Mouse (Mus musculus): ENCODE results near the gene Olfr727. TPM values are rescaled to one million over a fixed set of nuclear protein-coding genes. Genes with fewer than 3 reads are reported as not detected.

The Olfr727 gene
- not detected for polyA plus RNA-seq (2015; fragmentation: Illumina TruSeq; extraction: RNeasy Lipid Tissue Mini Kit (QIAGEN cat#74804); ENCODE audit: insufficient read depth, low read depth, low replicate concordance)

DNA sequence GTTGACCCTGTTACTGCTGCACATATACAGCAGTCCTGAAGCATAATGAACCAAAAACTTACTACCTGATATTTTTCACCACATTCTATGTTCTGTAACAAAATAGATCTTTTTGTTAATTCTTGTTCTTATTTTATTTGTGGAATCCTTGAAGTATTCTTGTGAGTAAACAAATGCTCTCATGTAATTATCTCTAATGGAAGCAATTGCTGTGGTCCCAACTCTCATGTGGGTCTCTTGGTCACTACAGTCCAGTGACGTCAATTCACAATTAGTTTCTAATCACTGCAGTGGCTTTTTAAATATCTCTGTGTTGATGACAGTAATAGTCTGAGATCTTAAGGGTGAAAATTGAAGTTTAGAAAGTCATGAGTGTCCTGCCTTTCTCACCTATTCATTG is at the start of gene Olfr727:
Olfr727 (plus strand) TSS at position 301 of the 400 bp plus-strand sequence.

DNA sequence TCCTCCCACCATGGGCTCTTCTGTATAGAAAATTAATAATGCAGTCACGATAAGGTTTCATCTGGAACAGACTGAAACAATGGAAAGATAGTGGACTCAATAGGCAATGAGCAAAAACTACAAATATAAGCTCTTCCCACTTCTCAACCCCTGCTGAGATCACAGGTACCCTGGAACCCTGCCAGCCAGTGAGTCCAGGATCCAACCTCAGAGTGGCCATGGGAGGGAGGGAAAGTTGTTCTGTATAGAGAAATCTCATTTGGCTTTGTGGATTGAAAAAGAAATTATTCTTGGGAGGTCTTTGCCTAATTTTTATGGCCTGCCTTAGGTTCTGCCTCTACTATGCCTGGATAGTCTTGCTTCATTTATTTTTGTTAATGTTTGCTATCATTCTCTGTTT is 32.1 kb upstream of the Olfr727 start, which contains the start of gene Olfr726:
Olfr726 (minus strand) TSS at position 101 of the 400 bp plus-strand sequence.

GRCm38 (mm10) chr14:50142580-50142979 is 19.6 kb downstream of the Olfr727 start, which contains the start of gene Olfr728:
Olfr728 (minus strand) TSS chr14:50142680.

DNA sequence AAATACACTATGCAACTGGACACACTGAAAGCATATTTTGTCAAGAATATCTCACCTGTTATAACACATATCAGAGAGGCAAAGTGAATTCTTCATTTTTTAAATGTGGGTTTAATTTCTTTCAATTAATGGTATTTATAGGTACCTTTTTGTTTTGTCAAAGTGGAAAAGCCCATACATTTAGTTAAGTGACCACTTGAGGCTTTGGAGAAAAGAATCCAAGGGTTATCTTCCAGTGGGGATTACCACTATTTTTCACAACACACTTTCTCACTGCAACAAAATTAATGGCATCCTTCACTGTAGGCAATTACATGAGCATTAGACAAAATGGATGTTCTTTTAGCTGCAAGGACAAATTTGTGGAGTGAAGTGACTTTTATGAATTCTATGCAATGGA is 29.8 kb downstream of the Olfr727 start, which contains the start of gene Olfr729:
Olfr729 (minus strand) TSS at position 101 of the 400 bp plus-strand sequence.

Other genes starting within 250 kb of the Olfr727 start
- not detected for gene Olfr722, start 221.2 kb upstream of the Olfr727 start, polyA plus RNA-seq (2015; fragmentation: Illumina TruSeq; extraction: RNeasy Lipid Tissue Mini Kit (QIAGEN cat#74804); ENCODE audit: insufficient read depth, low read depth, low replicate concordance)
- gene Olfr723, start 191.4 kb upstream of the Olfr727 start, polyA plus RNA-seq (2015; fragmentation: Illumina TruSeq; extraction: RNeasy Lipid Tissue Mini Kit (QIAGEN cat#74804); ENCODE audit: insufficient read depth, low read depth, low replicate concordance): not detected
- gene Olfr724, start 159.9 kb upstream of the Olfr727 start, polyA plus RNA-seq (2015; fragmentation: Illumina TruSeq; extraction: RNeasy Lipid Tissue Mini Kit (QIAGEN cat#74804); ENCODE audit: insufficient read depth, low read depth, low replicate concordance): not detected
- gene Olfr725, start 82.8 kb upstream of the Olfr727 start, polyA plus RNA-seq (2015; fragmentation: Illumina TruSeq; extraction: RNeasy Lipid Tissue Mini Kit (QIAGEN cat#74804); ENCODE audit: insufficient read depth, low read depth, low replicate concordance): not detected
- gene Olfr726, start 32.2 kb upstream of the Olfr727 start, polyA plus RNA-seq (2015; fragmentation: Illumina TruSeq; extraction: RNeasy Lipid Tissue Mini Kit (QIAGEN cat#74804); ENCODE audit: insufficient read depth, low read depth, low replicate concordance): not detected
- gene Olfr728, start 19.5 kb downstream of the Olfr727 start, polyA plus RNA-seq (2015; fragmentation: Illumina TruSeq; extraction: RNeasy Lipid Tissue Mini Kit (QIAGEN cat#74804); ENCODE audit: insufficient read depth, low read depth, low replicate concordance): not detected
- gene Olfr729, start 29.7 kb downstream of the Olfr727 start, polyA plus RNA-seq (2015; fragmentation: Illumina TruSeq; extraction: RNeasy Lipid Tissue Mini Kit (QIAGEN cat#74804); ENCODE audit: insufficient read depth, low read depth, low replicate concordance): not detected
- gene Olfr730, start 65.0 kb downstream of the Olfr727 start, polyA plus RNA-seq (2015; fragmentation: Illumina TruSeq; extraction: RNeasy Lipid Tissue Mini Kit (QIAGEN cat#74804); ENCODE audit: insufficient read depth, low read depth, low replicate concordance): not detected
- gene Olfr731, start 118.7 kb downstream of the Olfr727 start, polyA plus RNA-seq (2015; fragmentation: Illumina TruSeq; extraction: RNeasy Lipid Tissue Mini Kit (QIAGEN cat#74804); ENCODE audit: insufficient read depth, low read depth, low replicate concordance): not detected
- gene Olfr732, start 161.0 kb downstream of the Olfr727 start, polyA plus RNA-seq (2015; fragmentation: Illumina TruSeq; extraction: RNeasy Lipid Tissue Mini Kit (QIAGEN cat#74804); ENCODE audit: insufficient read depth, low read depth, low replicate concordance): not detected
- gene Olfr733, start 178.3 kb downstream of the Olfr727 start, polyA plus RNA-seq (2015; fragmentation: Illumina TruSeq; extraction: RNeasy Lipid Tissue Mini Kit (QIAGEN cat#74804); ENCODE audit: insufficient read depth, low read depth, low replicate concordance): not detected
- not detected for gene Olfr734, start 203.6 kb downstream of the Olfr727 start, polyA plus RNA-seq (2015; fragmentation: Illumina TruSeq; extraction: RNeasy Lipid Tissue Mini Kit (QIAGEN cat#74804); ENCODE audit: insufficient read depth, low read depth, low replicate concordance)
- not detected for gene Olfr735, start 225.7 kb downstream of the Olfr727 start, polyA plus RNA-seq (2015; fragmentation: Illumina TruSeq; extraction: RNeasy Lipid Tissue Mini Kit (QIAGEN cat#74804); ENCODE audit: insufficient read depth, low read depth, low replicate concordance)
- gene Tlr11, start 234.7 kb downstream of the Olfr727 start, polyA plus RNA-seq (2015; fragmentation: Illumina TruSeq; extraction: RNeasy Lipid Tissue Mini Kit (QIAGEN cat#74804); ENCODE audit: insufficient read depth, low read depth, low replicate concordance): not detected

All from pancreas, adult 10 weeks (tissue).